Mouse (Mus musculus): ENCODE data around the gene Lrrc8a. TPM values are rescaled to one million over a fixed set of nuclear protein-coding genes. Genes with fewer than 3 reads are reported as not detected.

Gene Lrrc8a
- total RNA-seq, 2 experiments from 2014 or later, result 54.0 to 55.9 TPM

DNA sequence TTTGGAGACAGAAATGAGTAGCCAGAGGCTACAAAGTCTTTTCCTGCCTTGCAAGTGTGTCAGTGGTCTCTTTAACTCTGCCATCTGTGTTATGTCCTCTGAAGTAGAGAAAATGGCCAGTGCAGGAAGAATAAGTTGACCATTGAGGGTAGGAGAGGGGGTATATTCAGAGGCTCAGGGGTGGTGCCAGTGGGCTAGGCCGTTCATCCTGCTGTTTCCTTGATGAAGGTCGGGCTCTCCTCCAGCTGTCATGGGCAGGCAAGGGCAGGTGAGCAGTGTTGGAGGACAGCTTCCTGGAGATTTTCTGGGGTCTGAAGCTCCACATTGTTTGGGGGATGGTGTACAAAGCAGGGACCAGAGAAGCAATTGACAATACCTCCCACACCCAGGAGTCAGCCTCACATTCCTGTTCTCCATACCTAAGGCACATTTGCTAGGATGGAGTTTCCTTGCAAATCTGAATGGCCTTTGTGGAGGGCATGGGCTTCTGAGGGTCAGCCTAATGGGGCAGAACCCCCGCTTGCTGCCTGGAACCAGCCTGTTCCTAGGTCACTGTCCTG is 1.5 kb downstream of the Lrrc8a start:
- no peak for DNase-seq (ENCODE audit: low spot score in 2 of 2)

DNA sequence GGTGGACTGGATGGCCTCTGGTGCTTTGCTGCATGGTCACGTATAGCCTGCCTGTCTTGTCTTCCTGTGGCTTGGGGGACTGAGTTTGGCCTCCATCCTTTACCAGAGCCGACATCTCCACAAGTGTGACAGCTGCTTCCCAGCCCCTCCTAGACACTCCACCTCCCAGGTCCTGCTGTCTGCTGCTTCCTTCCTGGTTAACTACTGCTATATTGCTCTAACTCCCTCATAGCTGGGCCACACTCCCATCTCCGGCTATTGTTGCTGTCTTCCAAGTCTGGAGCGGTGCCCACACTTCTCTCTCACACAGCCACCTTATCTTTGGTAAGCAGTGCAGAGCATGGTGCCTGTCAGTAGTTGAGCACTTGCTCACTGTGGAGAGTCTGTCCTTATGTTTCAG is 2.3 kb downstream of the Lrrc8a start:
- DNase-seq (ENCODE audit: low spot score in 2 of 2), result no peak

DNA sequence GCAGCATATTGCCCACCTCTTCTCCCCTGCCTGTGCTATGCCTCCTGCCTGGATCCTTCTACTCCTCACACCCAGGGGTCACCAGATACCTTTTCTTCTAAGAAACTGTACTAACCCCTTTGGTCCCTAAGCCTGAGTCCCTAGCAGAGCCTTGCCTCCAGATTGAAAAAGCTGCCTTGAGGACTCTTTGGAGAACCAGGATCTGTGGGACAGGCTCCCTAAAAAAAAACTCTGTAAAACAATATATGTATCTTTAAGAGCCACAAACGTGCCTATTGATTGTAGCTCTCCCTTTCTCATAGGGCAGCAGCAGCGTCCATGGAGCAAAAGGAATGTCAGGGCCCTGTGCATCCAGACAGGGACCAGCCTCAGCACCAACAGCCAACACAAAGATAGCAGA is 2.8 kb downstream of the Lrrc8a start, which contains the start of gene Gm28035:
TSS of gene Gm28035 (plus strand) at position 301 of the 400 bp plus-strand sequence.
- no peak for DNase-seq (ENCODE audit: low spot score in 2 of 2)

GRCm38 (mm10) chr2:30242509-30242908 is 5.0 kb downstream of the Lrrc8a start:
- DNase-seq (ENCODE audit: low spot score in 2 of 2), result no peak

DNA sequence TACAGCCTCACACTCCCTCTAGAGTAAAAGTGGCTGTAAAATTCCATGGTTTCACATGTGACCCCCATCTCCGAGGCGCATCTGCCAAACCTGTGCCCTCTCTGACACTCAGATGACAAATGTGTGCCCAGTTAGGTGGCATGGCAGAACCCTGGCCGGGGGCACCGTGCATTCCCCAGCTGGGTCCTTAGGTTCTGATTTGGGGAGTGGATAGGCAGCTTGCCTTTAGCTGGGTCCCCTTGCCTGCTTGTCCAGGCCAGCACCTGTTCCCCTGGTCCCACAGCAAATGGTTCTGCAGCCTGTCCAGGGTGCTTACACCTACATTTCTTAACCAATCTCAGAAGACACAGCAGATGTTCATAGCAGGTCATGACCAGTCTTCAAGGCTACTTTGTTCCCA is 5.9 kb downstream of the Lrrc8a start:
- DNase-seq (ENCODE audit: low spot score in 2 of 2), result no peak

DNA sequence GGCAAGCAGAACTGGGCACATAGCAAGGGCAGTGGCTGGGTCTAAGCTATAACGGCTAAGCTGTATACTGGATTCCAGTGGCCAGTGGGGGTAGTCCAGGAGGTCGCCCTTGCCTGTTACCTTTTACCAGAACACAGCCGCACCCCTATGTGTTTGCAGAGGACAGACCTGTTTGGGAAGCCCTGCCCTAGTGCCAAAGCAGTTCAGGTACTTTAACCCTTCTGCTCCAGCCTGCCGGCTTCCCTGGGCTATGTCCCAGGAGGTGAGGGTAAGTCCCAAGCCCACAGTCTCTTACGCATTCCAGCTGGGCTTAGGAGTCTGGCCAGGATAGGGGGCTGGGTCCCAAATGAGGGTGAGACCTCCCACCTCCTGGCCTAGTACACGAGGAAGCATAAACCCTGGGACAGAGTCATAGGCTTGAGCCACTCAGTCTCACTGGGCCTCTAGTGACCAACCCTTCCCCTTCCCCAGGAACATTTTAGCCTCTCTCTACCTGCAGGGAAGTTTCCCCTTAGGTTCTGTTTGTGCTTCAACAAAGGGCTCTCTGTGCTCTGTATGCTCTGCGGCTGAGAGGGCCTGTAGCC is 7.2 kb downstream of the Lrrc8a start:
- DNase-seq (ENCODE audit: low spot score in 2 of 2), result no peak

GRCm38 (mm10) chr2:30247036-30247435 is 9.5 kb downstream of the Lrrc8a start:
- no peak for DNase-seq (ENCODE audit: low spot score in 2 of 2)

- DNase-seq (ENCODE audit: low spot score in 2 of 2), result no peak
Observed at GRCm38 (mm10) chr2:30247681-30248080, 10.2 kb downstream of the Lrrc8a start.

- DNase-seq (ENCODE audit: low spot score in 2 of 2), result no peak
Observed at GRCm38 (mm10) chr2:30249182-30249581, 11.7 kb downstream of the Lrrc8a start.

- no peak for DNase-seq (ENCODE audit: low spot score in 2 of 2)
Observed at GRCm38 (mm10) chr2:30250166-30251128, 12.9 kb downstream of the Lrrc8a start.

DNA sequence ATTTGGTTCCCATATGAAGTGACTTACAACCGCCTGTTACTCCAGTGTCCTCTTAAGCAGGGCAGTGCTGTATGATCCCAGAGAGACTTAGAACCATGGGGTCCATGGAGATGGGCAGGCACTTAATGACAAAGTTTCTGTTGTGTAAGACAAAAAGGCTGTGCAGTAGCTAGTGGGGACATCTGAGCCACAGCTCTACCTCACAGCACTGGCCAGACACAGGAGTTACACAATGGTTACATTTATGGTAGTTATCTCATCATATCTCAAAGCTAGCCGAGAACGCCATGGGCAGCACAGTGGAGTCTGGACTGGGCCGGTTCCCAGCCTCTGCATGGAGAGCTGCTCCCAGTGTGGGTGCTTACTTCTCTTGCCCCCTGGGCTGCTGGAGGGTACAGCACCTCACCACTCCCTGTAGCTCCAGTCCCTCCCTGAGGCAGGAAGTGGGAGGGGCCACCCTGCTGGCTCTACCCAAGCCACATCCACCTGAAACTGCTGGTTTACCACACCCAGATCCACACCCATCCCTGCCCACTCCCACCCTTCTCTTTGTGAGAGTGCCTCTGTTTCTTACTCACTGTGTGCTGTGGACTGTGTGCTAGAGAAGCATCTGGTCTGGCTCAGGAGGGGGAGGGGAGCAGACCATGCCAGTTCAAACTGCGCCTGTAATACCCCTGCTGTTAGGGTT is 14.0 kb downstream of the Lrrc8a start:
- DNase-seq (ENCODE audit: low spot score in 2 of 2), result no peak

- DNase-seq (ENCODE audit: low spot score in 2 of 2), result no peak
Observed at GRCm38 (mm10) chr2:30252521-30252920, 15.0 kb downstream of the Lrrc8a start.

DNA sequence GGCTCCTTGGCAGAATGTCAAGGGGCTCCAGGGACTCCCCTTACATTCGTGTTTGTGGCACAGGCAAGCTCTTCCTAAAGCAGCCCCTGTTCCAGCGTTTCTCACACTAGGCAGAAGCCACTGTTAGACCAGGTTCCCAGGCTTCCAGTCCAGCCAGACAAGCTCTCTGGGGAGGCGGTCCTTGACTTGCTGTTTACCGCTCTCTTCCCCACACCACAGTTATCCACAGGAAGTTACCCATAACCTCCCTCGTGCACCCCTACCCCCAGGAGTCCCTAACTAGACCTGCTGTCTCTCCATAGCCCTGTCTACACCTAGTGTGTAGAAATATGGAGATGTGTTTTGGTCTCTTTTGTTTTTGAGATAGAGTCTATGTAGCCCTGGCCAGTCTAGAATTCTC is 16.3 kb downstream of the Lrrc8a start:
- no peak for DNase-seq (ENCODE audit: low spot score in 2 of 2)

DNA sequence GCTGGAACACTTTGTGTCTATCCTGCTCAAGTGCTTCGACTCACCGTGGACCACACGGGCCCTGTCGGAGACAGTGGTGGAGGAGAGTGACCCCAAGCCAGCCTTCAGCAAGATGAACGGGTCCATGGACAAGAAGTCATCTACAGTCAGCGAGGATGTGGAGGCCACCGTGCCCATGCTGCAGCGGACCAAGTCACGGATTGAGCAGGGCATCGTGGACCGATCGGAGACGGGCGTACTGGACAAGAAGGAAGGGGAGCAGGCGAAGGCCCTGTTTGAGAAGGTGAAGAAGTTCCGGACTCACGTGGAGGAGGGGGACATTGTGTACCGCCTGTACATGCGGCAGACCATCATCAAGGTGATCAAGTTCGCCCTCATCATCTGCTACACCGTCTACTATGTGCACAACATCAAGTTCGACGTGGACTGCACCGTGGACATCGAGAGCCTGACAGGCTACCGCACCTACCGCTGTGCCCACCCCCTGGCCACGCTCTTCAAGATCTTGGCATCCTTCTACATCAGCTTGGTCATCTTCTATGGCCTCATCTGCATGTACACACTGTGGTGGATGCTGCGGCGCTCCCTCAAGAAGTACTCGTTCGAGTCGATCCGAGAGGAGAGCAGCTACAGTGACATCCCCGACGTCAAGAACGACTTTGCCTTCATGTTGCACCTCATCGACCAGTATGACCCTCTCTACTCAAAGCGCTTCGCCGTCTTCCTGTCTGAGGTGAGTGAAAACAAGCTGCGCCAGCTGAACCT is 18.3 kb downstream of the Lrrc8a start:
- no peak for DNase-seq (ENCODE audit: low spot score in 2 of 2)

GRCm38 (mm10) chr2:30256616-30257350 is 19.3 kb downstream of the Lrrc8a start:
- no peak for DNase-seq (ENCODE audit: low spot score in 2 of 2)

- DNase-seq (ENCODE audit: low spot score in 2 of 2), result no peak
Observed at GRCm38 (mm10) chr2:30257699-30258460, 20.4 kb downstream of the Lrrc8a start.

DNA sequence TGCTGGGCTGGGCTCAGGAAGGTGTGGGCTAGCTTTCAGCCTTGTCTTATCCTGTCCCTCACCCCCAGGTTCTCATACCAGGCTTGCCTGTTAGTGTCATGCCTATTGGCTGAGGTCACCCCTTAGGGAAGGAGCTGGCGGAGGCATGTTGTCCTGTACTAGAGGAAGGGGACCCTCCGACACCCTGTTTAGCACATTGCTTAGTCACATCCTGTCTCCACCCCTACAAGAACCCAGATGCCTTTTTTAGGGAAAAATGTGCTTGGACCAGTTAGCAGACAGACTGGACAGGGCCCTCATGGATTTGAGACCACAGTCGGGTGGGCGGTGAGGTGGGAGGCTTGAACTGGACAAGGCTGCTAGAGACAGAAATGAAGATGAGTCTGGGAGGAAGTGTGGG is 21.1 kb downstream of the Lrrc8a start:
- DNase-seq (ENCODE audit: low spot score in 2 of 2), result no peak

DNA sequence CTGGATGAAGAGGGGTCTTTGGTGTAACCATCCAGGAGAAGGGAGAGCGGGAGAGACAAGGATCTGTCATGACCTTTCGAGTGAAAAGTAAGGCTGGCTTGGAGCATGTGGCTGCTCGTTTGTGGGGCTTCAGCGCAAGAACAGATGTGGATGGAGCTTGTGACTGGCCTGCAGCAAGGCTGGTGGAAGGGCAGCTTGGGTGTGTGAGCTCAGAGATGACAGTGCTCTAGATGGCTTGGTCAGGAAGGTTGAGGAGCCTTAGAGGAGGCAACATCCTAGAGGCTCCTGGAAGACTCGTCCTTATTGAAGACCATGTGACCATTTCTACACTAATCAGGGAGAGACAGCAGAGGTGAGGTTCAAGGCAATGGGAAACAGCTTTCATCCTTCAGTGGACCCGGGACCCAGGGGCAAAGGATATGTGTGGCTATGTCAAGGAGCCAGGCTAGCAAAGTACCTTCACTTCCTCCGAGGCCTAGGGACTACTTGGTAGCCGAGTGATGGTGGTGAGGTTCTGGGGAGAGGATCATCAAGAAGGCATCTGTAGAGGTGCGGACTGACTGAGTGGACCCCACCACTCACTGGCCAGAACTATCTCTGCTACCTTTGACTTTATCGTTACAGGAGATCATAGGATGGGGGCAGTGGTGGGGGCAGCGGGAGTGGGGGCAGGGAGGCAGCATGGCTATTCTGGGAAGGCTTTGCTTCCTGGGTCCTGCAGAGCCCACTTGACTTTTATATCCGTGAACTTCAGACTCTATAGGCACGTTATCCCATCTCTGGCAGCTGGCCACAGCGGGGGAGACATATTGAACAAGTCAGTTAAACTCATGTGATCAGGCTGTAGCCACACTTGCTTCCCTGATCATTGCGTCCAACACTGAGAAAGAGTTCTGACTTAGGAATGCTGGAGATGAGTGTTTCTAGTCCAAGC is 21.9 kb downstream of the Lrrc8a start:
- peak in 1 of 2 experiments; percentile 18 for DNase-seq (ENCODE audit: low spot score in 2 of 2)

All from layer of hippocampus, postnatal 10 days (tissue).